Mouse (Mus musculus) testis, adult 2 months (tissue): ENCODE measurements at regions not wholly inside any gene's neighbourhood (a gene's known extent, or its start where the extent isn't known, plus 50 kb on each side); places are given as distances from the start of the nearest gene placed in this dataset.

Experiments used
- CTCF ChIP-seq: fragments of 200-500 bp; IDR thresholded peaks from 2 replicates; pipeline ENCODE4 v1.5.1; 2012; ENCODE audit warnings: low read depth, mild to moderate bottlenecking, inconsistent platforms, low read length, moderate library complexity; ENCODE audit not compliant: control insufficient read depth, insufficient read depth, insufficient replicate concordance
- POLR2A ChIP-seq: fragments of 200-500 bp; IDR thresholded peaks from 2 replicates; pipeline ENCODE4 v1.6.1; 2012; ENCODE audit warnings: low read depth, mild to moderate bottlenecking, inconsistent platforms, low read length, moderate library complexity; ENCODE audit not compliant: control insufficient read depth

DNA sequence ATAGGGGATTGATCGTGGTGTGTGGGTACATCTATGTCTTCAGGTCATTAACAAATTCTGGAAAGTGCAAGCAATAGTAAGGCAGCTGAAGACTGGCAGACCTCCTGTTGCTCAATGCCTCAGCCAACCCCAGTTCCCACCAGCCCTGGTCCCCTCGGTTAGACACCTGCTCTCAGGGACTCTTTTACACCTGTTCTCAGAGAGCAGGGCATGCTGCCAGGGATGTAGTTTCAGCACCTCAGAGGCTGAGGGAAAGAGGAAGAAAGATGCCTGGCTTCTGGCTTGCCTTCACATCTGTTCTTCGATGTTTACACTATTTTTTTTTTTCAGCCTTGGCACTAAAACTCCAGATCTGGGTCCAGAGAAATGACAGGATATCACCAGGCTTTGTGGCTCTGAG lies 362.2 kb upstream of the Zmiz1 start:
- no peak for TF ChIP-seq CTCF
- TF ChIP-seq POLR2A = no peak
